Mouse (Mus musculus) left cerebral cortex, postnatal 25 days (tissue): ENCODE results near the gene Arid4a. TPM values are rescaled to one million over a fixed set of nuclear protein-coding genes. Genes with fewer than 3 reads are reported as not detected.

Source experiments
- DNase-seq, 2 experiments: peaks; one replicate each; pipeline ENCODE4 v3.0.0; 2022; ENCODE audit warnings: low spot score in 2 of 2, mixed read lengths in 1 of 2
- intact Hi-C: fragments of 180-260 bp; cut with DNase I; formaldehyde crosslinking; loops from one replicate; pipeline ENCODE4 v1.15.1; 2025
- total RNA-seq, 2 experiments: library from RNA; stranded (reverse); gene quantifications; 2 replicates each; pipeline ENCODE4 v1.2.3; 2021

The Arid4a gene
- total RNA-seq, result 10 to 100 TPM; 37.0 to 37.1 TPM

DNA sequence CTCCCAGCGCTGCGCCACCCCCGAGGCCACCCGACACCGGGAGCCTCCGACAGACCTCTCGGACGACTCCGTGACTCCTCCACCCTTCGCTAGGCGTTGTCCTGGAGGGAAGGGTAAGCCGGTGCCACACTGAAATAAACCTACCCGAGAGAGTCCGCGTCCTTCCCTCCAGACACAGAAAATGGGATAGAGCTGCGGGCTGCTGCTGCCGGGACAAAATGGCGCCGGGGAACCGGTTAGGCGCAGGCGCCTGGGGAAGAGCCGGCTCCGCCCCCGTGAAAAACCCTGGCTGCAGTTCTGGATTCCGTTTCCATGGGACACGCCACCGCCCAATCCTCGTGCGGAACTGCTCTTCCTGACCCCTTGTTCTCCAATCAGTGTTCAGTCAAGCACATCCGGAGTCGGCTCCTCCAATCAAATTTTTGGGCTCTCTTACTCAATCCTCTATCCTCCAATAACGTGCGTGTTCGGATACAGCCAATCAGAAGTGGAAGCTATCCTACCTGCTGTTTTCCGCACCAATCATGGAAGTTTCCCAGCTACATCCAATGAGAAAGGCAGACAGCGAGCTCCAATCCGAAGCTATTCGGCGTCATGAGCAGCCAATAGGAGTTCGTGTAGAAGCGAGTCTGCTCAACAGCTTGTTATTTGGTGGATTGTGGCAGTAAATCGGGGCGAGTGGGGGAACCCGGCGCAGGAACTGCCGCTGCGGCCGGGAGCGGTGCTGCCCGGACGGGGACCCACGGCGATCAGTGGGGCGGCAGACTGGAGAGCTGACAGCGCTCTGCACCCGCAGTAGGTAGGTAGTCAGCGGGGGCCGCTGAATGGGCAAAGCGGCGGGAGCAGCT is at the start of gene Arid4a:
Gene Arid4a (plus strand): TSS at position 628 of the 848 bp plus-strand sequence.
- peak; percentile 99 to 100 for DNase-seq
- intact Hi-C loops, result loop anchor here (1.0 kb wide), 1 partner anchor 41 kb away; the partner anchor contains the start of gene Psma3

DNA sequence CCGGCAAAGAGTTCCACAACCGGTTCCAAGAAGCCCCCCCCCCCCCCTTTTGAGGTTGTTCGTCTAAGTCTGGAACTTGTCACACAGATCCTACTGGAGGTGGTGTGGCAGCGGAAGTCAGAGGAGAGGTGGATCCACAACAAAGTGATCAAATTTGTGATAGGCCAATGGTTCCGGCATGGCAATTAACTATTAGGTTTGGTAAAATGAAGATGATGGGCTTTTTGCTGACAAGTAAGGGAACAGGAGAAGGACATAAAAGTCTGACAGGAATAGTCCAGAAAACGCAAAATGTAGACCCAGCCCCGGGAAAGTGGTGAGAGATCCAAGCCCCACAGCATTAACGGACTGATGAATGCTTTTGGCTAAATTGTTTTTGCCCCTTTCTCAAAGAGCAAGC is 48.2 kb upstream of the Arid4a start:
- intact Hi-C loops, result no loop called here
- DNase-seq, result no peak

- DNase-seq, result peak; percentile 70 to 82
- intact Hi-C loops, result no loop called here
These were observed 47.5 kb upstream of the Arid4a start for GRCm38 (mm10) chr12:70968141-70968790.

DNA sequence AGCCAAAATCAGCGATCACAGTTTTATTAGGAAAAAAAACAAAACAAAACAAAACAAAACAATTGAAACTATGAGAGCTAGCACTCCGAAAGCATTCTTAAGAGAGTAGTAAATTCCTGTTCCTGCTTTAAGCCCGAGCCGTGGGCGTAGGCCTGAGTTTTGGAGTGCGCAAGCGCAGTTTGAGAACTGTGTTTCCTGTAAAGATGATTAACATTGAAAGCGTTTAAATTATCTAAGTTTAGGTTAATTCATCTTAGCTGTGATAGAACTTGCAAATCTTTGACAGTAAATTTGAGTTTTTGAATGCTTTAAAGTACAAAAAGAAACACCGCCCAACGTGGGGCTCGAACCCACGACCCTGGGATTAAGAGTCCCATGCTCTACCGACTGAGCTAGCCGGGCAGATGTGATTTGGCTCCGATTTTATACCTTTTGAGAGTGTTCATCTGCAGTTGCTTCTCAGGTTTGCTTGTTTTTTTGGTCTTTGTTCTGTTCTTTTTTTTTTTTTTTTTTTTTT is 46.9 kb upstream of the Arid4a start:
- peak; percentile 88 to 94 for DNase-seq
- intact Hi-C loops, result no loop called here

DNA sequence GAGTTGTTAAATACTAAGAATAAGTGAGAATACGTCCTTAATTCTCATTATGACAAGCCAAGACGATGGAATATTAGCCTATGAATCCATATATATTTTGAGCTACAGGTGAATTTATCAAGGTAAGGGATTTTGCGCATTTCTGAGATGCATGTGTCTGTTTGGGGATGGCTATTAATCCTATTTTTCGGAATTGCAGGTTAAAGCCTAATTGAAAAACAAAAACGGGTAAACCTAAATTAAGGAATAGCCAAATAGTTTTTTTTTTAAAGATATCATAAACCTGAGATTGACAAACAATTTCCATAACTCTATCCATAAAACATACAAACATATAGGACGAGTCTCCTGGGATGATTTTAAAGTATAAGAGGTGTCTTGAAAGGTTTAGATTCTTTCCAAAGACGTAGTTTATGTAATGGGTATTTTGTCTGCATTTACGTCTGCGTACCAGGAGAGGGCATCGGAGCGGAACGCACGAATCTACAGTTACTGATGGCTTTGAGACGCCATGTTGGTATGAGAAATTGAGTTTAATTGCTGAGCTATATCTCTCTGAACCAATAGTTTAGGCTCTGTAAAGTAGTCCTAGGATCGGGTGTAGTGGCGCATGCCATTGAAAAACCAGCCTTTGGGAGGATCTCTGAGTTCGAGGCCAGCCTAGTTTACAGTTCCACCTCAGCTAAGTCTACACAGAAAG is 46.2 kb upstream of the Arid4a start:
- DNase-seq, result peak; percentile 62 to 82
- intact Hi-C loops, result no loop called here

GRCm38 (mm10) chr12:70973831-70974230 is 42.0 kb upstream of the Arid4a start:
- no peak for DNase-seq
- intact Hi-C loops, result loop anchor here (1.0 kb wide), 1 partner anchor 41 kb away; the partner anchor contains the start of gene Arid4a

- DNase-seq, result peak; percentile 89 to 95
- intact Hi-C loops, result loop anchor here (1.0 kb wide), 1 partner anchor 41 kb away; the partner anchor contains the start of gene Arid4a
These were observed 41.1 kb upstream of the Arid4a start, which contains the start of gene Psma3 for GRCm38 (mm10) chr12:70974441-70975266. Gene Psma3 (plus strand): TSS chr12:70974621.

GRCm38 (mm10) chr12:70975406-70975805 is 40.4 kb upstream of the Arid4a start:
- intact Hi-C loops, result no loop called here

DNA sequence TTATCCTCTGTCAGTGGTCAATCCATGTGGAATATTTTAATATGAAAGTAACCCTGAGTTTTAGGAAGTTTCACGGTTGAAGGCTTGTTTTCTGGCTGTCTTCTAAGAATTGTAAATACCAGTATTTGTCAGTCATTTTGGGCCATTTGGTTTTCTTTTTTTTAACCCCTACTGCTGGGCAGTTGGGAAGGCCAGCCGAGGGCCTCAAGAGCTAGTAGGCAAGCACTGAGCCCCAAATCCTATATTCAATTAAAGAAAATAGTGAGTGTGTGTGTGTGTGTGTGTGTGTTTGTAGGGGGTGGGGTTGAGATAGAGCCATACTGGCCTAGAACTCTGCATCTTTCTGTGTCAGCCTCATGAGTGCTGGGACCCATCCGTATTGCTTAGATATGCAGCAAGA is 39.9 kb upstream of the Arid4a start:
- no peak for DNase-seq
- intact Hi-C loops, result no loop called here

More at GRCm38 (mm10) chr12:70975406-70975805, 40.4 kb upstream of the Arid4a start:
- no peak for DNase-seq

- no peak for DNase-seq
- intact Hi-C loops, result no loop called here
These were observed 37.4 kb upstream of the Arid4a start for GRCm38 (mm10) chr12:70978345-70978744.

GRCm38 (mm10) chr12:70984855-70985550 is 30.8 kb upstream of the Arid4a start:
- DNase-seq, result no peak
- intact Hi-C loops, result no loop called here

GRCm38 (mm10) chr12:70997225-70997624 is 18.6 kb upstream of the Arid4a start:
- no peak for DNase-seq
- intact Hi-C loops, result no loop called here

GRCm38 (mm10) chr12:70999423-70999903 is 16.3 kb upstream of the Arid4a start:
- intact Hi-C loops, result no loop called here
- peak in 1 of 2 experiments; percentile 26 for DNase-seq

DNA sequence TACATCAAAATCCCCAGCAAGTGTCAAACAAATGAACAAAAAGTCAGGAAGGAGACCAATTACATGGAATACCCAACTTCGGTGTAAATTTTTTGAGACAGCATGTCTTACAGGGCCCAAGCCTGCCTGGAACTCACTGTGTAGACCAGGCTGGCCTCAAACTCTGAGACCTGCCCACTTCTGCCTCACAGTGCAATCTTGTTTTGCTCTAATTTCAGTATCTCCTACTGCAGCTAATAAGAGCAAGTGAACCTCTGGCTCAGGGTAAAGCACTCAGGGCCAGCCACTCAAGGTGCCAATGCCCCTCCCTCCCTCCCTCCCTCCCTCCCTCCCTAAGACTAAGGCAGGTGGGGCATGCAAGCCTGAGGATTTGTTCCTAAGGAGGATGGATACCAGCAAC is 15.4 kb upstream of the Arid4a start:
- no peak for DNase-seq
- intact Hi-C loops, result no loop called here

DNA sequence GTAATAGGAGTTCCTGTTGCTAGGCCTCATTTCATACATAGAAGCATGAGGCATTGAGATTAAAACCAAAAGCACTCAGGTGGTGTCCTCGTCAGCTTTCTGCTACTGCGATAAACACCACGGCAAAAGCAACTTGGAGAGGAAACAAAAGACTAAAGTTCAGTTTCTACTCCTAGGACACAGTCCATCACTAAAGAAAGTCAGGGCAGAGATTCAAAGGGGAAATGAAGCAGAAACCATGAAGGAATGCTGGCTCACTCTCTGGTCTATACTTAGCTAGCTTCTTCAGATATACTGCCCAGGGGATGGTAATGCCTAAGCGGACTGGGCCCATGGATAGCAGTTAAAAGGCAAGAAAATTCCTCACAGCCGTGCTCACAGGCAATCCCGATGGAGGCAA is 14.3 kb upstream of the Arid4a start:
- no peak for DNase-seq
- intact Hi-C loops, result no loop called here

DNA sequence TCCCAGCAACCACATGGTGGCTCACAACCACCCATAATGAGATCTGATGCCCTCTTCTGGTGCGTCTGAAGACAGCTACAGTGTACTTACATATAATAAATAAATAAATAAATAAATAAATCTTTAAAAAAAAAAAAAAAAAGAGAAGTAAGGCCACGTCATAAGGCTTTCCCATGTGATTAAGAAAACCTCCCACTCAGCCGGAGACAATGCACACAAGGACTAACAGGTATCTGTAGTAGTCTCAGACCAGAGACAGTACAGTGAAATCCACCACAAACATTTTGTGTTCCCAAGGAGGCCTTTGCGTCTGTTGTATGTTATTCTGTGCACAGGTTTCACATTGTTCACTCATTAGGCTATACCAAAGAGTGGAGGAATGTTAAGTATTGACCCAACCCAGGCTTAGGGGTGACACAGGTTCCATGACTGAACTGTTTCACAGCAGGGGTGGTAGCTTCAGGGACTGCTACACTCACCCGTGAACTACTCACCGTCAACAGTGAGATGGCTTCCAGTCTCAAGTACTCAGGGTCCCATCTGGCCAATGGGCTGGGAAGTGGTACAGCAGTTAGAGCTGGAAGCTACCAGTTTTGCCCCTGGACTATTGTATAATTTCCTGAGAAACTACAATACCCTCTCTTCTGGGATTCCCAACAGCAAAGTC is 11.9 kb upstream of the Arid4a start:
- no peak for DNase-seq
- intact Hi-C loops, result no loop called here

DNA sequence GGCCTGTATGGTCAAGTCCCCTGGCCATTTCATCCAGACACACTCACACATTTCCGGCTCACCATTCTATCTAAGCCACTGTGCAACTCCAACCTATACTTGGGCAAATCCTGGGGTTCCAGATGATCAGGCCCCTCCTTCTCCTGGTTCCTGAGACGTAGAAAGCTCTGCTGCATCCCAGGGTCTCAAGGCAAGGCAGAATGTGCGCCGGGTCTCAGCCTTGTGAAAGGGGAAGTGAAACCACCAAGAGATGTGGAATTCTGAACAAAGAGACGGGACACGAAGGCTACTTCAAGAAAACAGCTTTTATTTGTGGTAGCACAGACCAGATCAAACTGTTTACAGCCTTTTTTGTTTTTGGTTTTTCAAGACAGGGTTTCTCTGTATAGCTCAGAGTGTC is 9.6 kb upstream of the Arid4a start:
- DNase-seq, result no peak
- intact Hi-C loops, result no loop called here

- no peak for DNase-seq
- intact Hi-C loops, result no loop called here
These were observed 8.9 kb upstream of the Arid4a start for GRCm38 (mm10) chr12:71006901-71007300.
